Mouse (Mus musculus) olfactory bulb, adult 2 months (tissue): Measurements from ENCODE around the gene Pklr.

ENCODE experiments used
- CTCF ChIP-seq: fragments of 200-500 bp; IDR thresholded peaks from 2 replicates; pipeline ENCODE4 v1.5.1; 2012; ENCODE audit warnings: low read depth, mild to moderate bottlenecking, low read length, moderate library complexity; ENCODE audit not compliant: insufficient read depth
- POLR2A ChIP-seq: fragments of 200-500 bp; IDR thresholded peaks from 2 replicates; pipeline ENCODE4 v1.6.1; 2012; ENCODE audit warnings: mild to moderate bottlenecking, low read depth, low read length, moderate library complexity; ENCODE audit not compliant: insufficient read depth

- TF ChIP-seq CTCF, result no peak
- no peak for TF ChIP-seq POLR2A
These were observed 29.1 kb upstream of the Pklr start for GRCm38 (mm10) chr3:89106881-89107280.
